Mouse (Mus musculus): Measurements from ENCODE around the gene Fgfr2.
"Not testable (repeated sequence)": the region's sequence is repeated elsewhere in the genome, so short reads cannot be mapped to it uniquely, and the experiment has no call there.

The Fgfr2 gene

DNA sequence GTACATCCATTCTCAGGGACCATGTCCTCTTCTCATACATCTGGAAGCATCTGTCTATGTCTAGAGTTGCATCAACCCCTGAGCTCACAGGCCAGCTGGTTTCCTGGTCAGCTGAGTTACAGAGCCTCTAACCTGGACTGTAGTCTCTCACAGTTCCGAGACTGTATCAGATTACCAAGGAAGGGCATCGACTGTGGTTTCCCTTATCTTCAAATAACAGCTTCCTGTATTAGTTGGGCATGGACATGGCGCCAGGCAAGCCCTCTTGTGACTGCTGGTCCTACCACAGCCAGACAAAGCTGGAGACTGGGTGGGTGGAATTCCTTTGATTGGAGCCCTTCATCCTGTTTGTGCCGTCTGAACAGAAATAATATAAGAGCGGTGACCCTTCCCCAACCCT lies 1970.1 kb downstream of the Fgfr2 start:
- DNase-seq, result no peak

DNA sequence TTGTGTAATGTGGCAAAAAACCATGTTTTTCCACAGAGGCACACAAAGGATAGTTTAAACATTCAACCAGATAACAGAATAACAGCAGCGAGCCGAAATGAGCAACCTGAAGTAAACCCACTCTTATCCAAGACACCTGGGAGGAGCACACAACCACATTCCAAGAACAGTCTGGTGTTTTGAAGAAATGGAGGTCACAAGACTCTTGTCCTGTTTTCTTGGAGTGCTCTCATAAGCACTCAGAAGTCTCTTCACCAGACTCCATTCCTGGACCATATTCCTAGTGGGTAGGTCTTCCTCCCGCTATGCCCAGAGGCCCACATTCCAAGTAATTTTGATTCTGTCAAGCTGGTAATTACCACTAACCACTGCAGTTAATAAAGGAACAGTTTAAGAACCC lies 1973.0 kb downstream of the Fgfr2 start:
- no peak for DNase-seq

DNA sequence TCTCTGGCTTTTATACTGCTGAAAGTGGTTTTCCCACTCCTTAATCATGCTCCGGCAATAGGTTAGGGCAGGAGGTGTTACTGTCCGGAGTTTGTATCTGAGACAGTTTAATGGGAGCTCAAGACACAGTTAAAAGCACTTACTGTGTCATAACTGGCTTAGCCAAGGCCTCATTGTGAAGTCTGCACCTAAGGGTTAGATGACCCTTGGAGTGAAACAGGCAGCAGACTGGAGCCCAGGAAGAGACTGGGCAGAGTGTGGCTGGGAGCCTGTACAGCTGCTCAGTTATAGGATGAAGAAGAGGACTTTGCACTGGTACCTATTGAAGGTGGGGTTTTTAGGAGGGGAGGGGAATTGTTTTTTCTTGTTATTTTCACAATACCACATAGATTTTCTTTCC lies 1976.9 kb downstream of the Fgfr2 start, which contains the start of gene 4933402N03Rik:
TSS of gene 4933402N03Rik (minus strand) at position 101 of the 400 bp plus-strand sequence.
- DNase-seq, result no peak

DNA sequence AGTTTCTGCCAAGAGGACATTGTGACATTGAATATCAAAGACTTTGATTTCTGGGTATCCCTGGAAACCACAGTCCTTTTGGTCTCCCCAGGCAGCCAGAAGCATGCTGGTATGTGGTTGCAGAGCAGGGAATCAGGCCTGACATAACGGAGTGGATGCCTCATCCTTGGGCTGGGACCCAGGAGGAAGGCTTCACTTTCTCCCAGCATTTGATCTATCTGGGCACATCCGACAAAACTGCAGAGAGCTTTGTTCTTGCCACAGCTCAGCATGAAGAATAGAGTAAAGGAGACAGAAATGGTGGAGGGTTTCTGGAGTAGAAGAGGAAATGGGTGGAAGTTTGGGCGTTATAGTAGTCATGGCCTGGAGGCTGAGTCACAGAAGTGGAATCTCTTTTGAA lies 1990.0 kb downstream of the Fgfr2 start:
- no peak for DNase-seq

DNA sequence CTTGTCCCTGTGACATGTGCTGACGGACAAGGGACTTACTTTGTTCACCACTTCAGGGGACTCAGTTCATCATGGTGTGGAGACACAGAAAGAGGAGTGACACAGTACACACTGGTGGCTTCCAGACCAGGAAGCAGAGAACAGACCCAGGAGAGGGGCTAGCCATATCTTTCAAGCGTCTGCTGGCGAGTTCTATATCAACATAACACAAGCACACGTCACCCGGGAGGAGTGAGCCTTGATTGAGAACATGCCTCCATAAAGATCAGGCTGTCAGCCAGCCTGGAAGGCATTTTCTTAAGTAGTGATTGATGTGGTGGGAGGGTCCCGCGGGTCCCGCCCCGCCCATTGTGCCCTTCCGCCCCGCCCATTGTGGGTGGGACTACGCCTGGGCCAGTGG lies 1993.1 kb downstream of the Fgfr2 start:
- no peak for DNase-seq

DNA sequence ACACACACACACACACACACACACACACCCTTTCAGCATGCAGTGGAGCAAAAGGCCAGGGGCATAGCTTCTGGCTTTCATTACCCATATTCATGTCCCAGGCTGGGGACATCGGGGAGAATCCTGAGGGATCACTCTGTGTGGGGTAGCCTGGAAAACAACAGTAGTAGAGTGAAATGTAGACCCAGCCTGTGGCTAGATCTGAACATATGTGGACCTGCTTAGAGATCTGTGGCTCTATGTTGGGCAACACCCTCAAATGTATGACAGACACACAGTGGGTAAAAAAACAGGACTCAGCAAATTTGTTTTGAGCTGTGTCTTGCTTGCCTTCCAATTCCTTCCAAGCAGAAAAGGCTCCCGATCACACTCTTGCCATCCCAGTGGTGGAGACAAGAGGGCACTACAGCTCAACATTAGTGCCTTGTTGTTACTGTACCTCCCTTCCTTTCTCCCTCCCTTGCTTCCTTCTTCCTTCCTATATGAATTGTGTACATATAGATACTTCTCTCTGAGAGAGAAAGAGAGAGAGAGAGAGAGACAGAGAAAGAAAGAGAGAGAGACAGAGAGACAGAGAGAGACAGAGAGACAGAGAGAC lies 2000.8 kb downstream of the Fgfr2 start:
- DNase-seq, result no peak

DNA sequence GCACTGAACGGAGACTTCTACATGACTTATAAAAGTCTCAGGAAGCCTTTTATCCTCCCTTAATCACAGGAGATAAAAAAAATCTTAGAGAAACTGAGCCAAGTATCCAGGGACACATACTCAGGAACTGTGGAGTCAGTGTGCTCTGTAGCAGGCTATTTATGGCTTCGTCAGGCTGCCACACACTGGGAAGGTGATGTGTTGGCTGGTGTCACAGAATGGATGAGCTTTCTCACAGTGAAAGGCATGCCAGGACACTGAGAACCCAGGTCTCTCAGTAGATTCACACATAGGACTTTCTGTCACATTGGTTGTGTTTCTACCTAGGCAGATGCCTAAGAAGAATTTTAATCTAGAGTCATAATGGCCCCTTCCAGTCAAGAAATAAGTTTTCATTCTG lies 2008.7 kb downstream of the Fgfr2 start:
- DNase-seq, result no peak

DNA sequence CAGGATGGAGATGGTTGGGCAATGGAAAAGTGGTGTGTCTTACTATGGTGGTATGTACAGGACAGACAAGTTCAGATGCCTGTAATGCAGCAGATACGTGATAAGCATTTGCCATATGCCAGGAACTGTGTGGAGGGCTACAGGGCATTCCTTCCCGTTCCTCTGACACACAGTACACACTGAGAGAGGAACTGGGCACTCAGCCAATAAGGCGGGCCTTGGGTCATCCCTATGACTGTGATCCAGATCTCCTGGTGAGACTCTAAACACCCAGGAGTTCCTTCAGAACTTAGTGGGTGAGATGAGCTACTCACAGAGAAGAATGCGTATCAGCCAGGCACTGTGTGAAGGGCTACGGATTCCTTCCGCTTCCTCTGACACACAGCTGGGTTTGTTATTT lies 2009.5 kb downstream of the Fgfr2 start:
- no peak for DNase-seq

DNA sequence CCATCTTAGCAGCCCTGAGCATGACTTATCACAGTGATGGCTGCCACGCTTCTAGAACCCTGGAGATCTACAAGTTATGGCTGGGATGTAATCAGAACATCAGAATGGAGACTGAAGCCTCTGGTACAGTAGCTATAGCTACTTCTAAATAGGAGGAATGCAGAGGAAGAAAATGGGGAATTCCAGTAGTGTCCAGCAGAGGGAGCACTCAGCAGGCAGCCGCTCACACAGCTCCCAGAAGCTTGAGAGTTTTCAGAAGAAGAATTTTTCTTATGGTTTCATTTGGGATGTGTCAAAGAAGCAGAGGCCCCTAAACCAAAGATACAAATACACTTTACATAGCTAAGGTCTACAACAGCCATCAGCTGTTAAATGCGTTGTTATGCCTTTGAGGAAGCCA lies 2010.7 kb downstream of the Fgfr2 start:
- DNase-seq, result peak; percentile 24

DNA sequence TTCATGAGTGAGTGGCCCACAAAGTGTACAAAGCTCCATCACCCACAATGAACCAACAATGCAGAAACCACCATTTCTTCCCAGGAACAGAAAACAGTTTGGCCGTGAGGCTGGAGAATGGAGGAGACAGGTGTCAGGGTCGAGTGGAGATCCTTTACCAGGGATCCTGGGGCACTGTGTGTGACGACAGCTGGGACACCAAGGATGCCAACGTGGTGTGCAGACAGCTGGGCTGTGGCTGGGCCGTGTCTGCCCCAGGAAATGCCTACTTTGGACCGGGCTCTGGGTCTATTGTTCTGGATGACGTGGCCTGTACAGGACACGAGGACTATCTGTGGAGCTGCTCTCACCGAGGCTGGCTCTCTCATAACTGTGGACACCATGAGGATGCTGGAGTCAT lies 2040.7 kb downstream of the Fgfr2 start:
- DNase-seq, result not testable (repeated sequence)

DNA sequence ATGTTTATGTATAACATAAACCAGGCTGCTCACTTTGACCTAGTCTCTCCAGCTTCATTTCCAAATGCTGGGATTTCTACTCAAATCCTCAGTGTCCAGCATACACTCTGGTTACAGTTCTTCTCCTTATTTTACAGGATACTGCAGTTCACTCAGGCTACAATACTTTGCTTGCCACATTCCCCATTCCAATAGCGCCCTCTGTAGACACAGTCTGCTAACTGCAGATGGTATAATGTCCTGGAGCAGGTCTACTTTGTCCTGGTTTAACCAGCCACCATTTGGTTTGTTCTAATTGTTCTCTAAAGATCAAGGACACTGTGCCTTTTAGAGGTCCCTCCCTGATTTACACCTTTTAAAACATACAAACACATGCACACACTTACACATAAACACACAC lies 2047.2 kb downstream of the Fgfr2 start:
- DNase-seq, result peak; percentile 5

DNA sequence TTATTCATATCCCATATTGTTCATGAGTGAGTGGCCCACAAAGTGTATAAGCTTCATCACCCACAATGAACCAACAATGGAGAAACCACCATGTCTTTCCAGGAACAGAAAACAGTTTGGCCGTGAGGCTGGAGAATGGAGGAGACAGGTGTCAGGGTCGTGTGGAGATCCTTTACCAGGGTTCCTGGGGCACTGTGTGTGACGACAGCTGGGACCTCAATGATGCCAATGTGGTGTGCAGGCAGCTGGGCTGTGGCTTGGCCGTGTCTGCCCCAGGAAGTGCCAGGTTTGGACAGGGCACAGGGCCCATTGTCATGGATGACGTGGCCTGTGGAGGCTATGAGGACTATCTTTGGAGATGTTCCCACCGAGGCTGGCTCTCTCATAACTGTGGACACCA lies 2049.1 kb downstream of the Fgfr2 start:
- DNase-seq, result not testable (repeated sequence)

DNA sequence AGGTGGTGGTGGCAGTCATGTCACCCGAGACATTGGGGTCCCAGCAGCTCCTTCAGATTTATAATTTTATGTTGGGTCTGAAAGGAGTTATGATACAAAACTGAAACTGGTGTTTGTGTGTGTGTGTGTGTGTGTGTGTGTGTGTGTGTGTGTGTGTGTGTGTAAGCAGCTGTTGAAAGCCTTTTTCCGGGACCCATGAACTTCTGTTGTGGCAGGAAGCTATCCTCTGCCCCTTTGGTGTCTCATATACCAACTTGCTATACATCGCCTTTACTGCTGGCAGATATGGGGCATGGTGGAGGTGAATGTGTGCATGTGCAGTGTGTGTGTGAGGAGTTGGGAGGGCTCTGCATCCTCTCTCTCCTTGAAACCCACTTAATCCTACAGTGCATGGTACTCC lies 2049.7 kb downstream of the Fgfr2 start:
- DNase-seq, result not testable (repeated sequence)

DNA sequence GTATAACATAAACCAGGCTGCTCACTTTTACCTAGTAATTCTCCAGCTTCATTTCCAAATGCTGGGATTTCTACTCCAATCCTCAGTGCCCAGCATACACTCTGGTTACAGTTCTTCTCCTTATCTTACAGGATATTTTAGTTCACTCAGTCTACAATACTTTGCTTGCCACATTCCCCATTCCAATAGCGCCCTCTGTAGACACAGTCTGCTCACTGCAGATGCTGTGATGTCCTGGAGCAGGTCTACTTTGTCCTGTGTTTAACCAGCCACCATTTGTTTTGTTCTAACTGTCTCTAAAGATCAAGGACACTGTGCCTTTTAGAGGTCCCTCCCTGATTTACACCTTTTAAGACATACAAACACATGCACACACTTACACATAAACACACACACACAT lies 2055.0 kb downstream of the Fgfr2 start:
- not testable (repeated sequence) for DNase-seq

DNA sequence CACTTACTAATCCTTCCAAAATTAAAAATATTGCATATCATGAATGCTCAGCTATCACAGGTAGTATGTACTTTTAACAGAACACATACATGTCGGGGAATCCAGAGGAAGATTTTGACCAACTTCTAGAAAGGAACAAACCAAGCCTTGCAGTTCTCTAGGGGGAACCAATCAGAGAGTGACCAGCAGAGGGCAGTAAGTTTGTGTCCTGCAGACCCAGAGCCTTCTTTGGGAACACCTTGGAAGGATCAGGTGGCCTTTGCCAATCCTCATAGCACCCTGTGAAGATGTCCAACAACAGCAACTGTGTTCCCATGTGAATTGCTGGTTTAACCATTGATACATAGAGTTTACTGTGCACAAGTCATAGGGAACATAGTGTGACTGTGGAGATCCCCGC lies 2060.6 kb downstream of the Fgfr2 start:
- DNase-seq, result no peak

DNA sequence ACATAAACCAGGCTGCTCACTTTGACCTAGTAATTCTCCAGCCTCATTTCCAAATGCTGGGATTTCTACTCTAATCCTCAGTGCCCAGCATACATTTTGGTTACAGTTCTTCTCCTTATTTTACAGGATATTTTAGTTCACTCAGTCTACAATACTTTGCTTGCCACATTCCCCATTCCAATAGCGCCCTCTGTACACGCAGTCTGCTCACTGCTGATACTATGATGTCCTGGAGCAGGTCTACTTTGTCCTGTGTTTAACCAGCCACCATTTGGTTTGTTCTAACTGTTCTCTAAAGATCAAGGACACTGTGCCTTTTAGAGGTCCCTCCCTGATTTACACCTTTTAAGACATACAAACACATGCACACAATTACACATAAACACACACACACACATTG lies 2063.3 kb downstream of the Fgfr2 start:
- not testable (repeated sequence) for DNase-seq

DNA sequence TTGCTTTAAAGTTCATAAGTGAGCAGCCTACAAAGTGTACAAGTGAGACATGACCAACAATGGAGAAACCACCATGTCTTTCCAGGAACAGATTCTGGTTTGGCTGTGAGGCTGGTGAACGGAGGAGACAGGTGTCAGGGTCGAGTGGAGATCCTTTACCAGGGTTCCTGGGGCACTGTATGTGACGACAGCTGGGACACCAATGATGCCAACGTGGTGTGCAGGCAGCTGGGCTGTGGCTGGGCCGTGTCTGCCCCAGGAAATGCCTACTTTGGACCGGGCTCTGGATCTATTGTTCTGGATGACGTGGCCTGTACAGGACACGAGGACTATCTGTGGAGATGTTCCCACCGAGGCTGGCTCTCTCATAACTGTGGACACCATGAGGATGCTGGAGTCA lies 2065.2 kb downstream of the Fgfr2 start:
- not testable (repeated sequence) for DNase-seq

DNA sequence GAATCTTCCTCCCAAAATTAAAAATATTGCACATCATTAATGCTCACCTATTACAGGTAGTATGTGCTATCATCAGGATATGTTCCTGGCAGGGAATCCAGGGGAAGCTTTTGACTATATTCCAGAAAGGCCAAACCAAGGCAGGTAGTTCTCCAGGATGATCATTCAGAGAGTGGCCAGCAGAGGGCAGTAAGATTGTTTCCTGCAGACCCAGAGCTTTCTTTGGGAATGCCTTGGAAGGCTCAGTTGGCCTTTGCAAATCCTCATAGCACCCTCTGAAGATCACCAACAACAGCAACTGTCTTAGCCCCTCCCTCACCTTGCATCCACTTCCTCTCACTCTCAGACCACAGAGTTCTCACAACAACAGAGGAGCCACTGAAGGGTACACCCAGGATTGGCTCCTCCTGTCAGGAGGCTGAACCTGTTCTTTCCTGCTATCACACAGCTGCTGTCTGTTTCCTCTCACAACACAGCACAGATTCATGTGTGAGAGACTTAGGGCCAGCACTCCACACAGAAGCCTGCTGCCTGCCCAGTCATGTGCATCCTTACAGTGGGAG lies 2068.3 kb downstream of the Fgfr2 start:
- DNase-seq, result no peak

DNA sequence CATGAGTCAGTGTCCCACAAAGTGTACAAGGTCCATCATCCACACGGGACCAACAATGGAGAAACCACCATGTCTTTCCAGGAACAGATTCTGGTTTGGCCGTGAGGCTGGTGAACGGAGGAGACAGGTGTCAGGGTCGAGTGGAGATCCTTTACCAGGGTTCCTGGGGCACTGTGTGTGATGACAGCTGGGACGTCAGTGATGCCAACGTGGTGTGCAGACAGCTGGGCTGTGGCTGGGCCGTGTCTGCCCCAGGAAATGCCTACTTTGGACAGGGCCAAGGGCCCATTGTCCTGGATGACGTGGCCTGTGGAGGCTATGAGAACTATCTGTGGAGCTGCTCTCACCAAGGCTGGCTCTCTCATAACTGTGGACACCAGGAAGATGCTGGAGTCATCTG lies 2073.3 kb downstream of the Fgfr2 start:
- not testable (repeated sequence) for DNase-seq

DNA sequence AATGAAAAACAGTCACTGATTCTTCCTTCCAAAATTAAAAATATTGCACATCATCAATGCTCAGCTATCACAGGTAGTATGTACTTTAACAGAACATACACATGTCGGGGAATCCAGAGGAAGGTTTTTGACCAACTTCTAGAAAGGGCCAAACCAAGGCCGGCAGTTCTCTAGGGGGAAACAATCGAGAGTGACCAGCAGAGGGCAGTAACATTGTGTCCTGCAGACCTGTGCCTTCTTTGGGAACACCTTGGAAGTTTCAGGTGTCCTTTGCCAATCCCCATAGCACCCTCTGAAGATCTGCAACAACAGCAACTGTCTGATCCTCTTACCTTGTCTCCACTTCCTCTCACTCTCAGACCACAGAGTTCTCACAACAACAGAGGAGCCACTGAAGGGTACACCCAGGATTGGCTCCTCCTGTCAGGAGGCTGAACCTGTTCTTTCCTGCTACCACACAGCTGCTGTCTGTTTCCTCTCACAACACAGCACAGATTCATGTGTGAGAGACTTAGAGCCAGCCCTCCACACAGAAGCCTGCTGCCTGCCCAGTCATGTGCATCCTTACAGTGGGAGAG lies 2077.8 kb downstream of the Fgfr2 start:
- not testable (repeated sequence) for DNase-seq

DNA sequence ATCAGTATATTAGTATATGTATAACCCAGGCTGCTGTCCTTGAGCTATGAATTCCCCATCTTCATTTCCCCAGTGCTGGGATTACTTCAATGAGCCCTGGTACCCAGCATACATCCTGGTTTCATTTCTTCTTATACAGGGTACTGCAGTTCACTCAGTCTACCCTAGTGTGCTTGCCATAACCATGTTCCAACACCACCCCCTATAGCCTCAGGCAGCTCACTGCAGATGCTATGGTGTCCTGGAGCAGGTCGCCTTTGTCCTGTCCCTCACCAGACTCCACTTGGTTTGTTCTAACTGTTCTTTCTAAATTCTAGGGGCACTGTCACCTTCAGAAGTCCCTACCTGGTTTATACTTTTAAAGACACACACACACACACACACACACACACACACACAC lies 2080.5 kb downstream of the Fgfr2 start:
- DNase-seq, result no peak

DNA sequence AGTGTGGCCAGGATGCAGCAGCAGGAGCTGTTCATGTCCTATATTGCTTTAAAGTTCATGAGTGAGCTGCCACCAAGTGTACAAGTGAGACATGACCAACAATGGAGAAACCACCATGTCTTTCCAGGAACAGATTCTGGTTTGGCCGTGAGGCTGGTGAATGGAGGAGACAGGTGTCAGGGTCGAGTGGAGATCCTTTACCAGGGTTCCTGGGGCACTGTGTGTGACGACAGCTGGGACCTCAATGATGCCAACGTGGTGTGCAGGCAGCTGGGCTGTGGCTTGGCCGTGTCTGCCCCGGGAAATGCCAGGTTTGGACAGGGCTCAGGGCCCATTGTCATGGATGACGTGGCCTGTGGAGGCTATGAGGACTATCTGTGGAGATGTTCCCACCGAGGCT lies 2082.4 kb downstream of the Fgfr2 start:
- not testable (repeated sequence) for DNase-seq

DNA sequence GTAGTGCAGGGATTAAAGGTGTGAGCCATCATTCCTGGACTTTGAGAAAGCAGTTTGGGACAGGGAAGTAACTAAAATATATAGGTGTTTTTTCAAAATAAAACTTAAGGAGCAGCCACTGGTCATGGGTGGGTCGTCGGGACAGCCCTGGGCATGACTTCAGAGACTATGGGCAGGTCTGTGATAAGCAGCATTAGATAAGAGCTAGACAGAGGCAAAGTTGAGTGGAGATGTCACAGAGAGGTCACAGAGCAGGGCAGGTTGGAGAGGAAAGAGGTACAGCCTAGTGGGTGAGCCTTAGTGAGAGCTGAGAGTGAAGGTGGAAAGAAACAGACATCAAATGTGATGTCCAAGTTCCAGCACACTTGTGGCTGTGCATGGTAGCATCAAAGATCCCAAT lies 2086.1 kb downstream of the Fgfr2 start:
- no peak for DNase-seq

DNA sequence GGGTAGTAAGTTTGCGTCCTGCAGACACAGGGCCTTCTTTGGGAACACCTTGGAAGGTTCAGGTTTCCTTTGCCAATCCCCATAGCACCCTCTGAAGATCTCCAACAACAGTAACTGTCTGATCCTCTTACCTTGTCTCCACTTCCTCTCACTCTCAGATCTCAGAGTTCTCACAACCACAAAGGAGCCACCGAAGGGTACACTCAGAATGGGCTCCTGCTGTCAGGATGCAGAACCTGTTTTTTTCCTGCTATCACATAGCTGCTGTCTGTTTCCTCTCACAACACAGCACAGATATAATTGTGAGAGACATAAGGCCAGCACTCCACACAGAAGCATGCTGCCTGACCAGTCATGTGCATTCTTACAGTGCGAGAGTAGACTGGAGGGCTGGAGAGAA lies 2086.8 kb downstream of the Fgfr2 start:
- DNase-seq, result no peak

DNA sequence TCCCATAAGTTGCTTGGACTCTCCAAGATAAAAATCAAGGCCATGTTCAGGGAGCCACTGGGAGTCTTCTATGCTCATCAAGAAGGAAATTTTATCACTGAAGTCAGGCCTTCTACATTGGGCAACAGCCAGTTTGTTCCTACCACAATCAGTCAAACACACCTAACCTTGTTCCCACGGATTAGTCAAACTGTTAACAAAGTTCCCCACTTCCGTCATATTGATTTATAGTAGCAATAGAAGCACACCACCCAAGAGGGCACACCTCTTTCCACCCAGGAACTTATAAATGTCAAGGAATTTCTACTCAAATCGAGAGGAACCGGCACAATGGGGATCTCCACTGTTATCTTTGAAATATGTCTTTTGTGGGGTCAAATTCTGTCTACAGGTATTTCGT lies 2091.4 kb downstream of the Fgfr2 start, which contains the start of gene Dmbt1:
TSS of gene Dmbt1 (plus strand) at position 299 of the 400 bp plus-strand sequence.
- no peak for DNase-seq
